Mouse (Mus musculus) liver, embryonic 14.5 days (tissue): ENCODE data around the gene Nat8l. TPM values are rescaled to one million over a fixed set of nuclear protein-coding genes. Genes with fewer than 3 reads are reported as not detected.

ENCODE experiments used
- ATAC-seq: fragments of 200-750 bp; cut with Nextera tagmentation; 2 replicates; pipeline ENCODE4 v1.8.0; 2017; ENCODE audit warnings: moderate number of reproducible peaks, mild to moderate bottlenecking, moderate library complexity; ENCODE audit not compliant: insufficient read depth
- DNase-seq, 3 experiments: peaks; one replicate each; pipeline ENCODE4 v3.0.0-alpha.2; 2012 to 2013; ENCODE audit warnings: low read depth in 3 of 3, low spot score in 3 of 3
- H3K27ac ChIP-seq: fragments of 300-500 bp; sonication (generic); 2 replicates; pipeline ENCODE4 v1.5.1; 2014; ENCODE audit warnings: moderate library complexity, mild to moderate bottlenecking, control low read depth, inconsistent platforms
- H3K27me3 ChIP-seq: fragments of 300-500 bp; sonication (generic); 2 replicates; pipeline ENCODE4 v1.6.1; 2014; ENCODE audit warnings: mild to moderate bottlenecking, low read length, moderate library complexity; ENCODE audit not compliant: control insufficient read depth, insufficient read depth
- H3K36me3 ChIP-seq: fragments of 300-500 bp; sonication (generic); replicated peaks from 2 replicates; pipeline ENCODE4 v1.6.1; 2014; ENCODE audit warnings: low read depth; ENCODE audit not compliant: control insufficient read depth, insufficient read depth
- H3K4me1 ChIP-seq, 2 experiments: fragments of 200-500 bp in 1 of 2; fragments of 300-500 bp in 1 of 2; sonication (generic) in 1 of 2; replicated peaks; 2 replicates each; pipeline ENCODE4 v1.6.1; 2012 to 2014; ENCODE audit warnings: antibody characterized with exemption in 1 of 2, inconsistent platforms in 1 of 2, low read length in 1 of 2; ENCODE audit not compliant: control insufficient read depth in 2 of 2, insufficient read depth in 2 of 2
- H3K4me2 ChIP-seq: fragments of 300-500 bp; sonication (generic); 2 replicates; pipeline ENCODE4 v1.6.1; 2014; ENCODE audit warnings: low read depth, mild to moderate bottlenecking, control low read depth, moderate library complexity
- H3K4me3 ChIP-seq, 2 experiments: fragments of 200-500 bp in 1 of 2; fragments of 300-500 bp in 1 of 2; sonication (generic) in 1 of 2; 2 replicates each; pipeline ENCODE4 v1.5.1; 2012 to 2014; ENCODE audit warnings: low read depth in 2 of 2, low read length in 2 of 2, mild to moderate bottlenecking in 2 of 2, control low read depth in 1 of 2, inconsistent platforms in 1 of 2, moderate library complexity in 1 of 2; ENCODE audit not compliant: insufficient read depth in 1 of 2
- H3K9ac ChIP-seq: fragments of 300-500 bp; sonication (generic); replicated peaks from 2 replicates; pipeline ENCODE4 v1.6.1; 2014; ENCODE audit warnings: mild to moderate bottlenecking, control low read depth, moderate library complexity
- H3K9me3 ChIP-seq: fragments of 300-500 bp; sonication (generic); 2 replicates; pipeline ENCODE4 v1.6.1; 2016; ENCODE audit warnings: low read length, mixed read lengths; ENCODE audit not compliant: control insufficient read depth
- CTCF ChIP-seq: IDR thresholded peaks from 2 replicates; pipeline ENCODE4 v1.5.1; 2016; ENCODE audit warnings: antibody characterized with exemption, low read depth, control low read depth
- EP300 ChIP-seq: IDR thresholded peaks from 2 replicates; pipeline ENCODE4 v1.6.1; 2016; ENCODE audit warnings: antibody characterized with exemption, low read depth
- WGBS: fragments of 180-500 bp; shearing (Covaris S2); extraction: QIAGEN DNeasy Blood & Tissue Kit; methylation state at CpG from one replicate; pipeline ENCODE4 v1.1.7; 2014; ENCODE audit not compliant: insufficient replicate concordance; 5-methylcytosine and 5-hydroxymethylcytosine counted together
- polyA plus RNA-seq, 2 experiments: library from polyadenylated mRNA; depleted of rRNA in 1 of 2; stranded (reverse) in 1 of 2; unstranded in 1 of 2; fragments of >200 nt; fragmentation: Nextera tagmentation in 1 of 2; extraction: Ambion mirVana in 1 of 2; gene quantifications; 2 replicates each; pipeline versions ENCODE4 v1.2.1 to v1.2.3; 2012 to 2014

Gene Nat8l
- polyA plus RNA-seq, 2 experiments = 0.04 to 0.17 TPM

- H3K27ac ChIP-seq = no peak overlapping the region
- DNase-seq = no peak
- WGBS = 60% methylated on average over 20 of the region's 20 CpGs
- H3K27me3 ChIP-seq = peaks cover 50% of the 10 kb centered on the region
- no peak for ATAC-seq
- no peaks in the 10 kb centered on the region for H3K9me3 ChIP-seq
- H3K4me3 ChIP-seq = no peak overlapping the region
- no peak overlapping the region for H3K4me2 ChIP-seq
- H3K4me1 ChIP-seq = no peaks in the 10 kb centered on the region
- TF ChIP-seq CTCF = no peak
- TF ChIP-seq EP300 = no peak
- H3K9ac ChIP-seq = no peak overlapping the region
- H3K36me3 ChIP-seq = no peaks in the 10 kb centered on the region
Measured at GRCm38 (mm10) chr5:33997829-33998504, 2.2 kb downstream of the Nat8l start.

DNA sequence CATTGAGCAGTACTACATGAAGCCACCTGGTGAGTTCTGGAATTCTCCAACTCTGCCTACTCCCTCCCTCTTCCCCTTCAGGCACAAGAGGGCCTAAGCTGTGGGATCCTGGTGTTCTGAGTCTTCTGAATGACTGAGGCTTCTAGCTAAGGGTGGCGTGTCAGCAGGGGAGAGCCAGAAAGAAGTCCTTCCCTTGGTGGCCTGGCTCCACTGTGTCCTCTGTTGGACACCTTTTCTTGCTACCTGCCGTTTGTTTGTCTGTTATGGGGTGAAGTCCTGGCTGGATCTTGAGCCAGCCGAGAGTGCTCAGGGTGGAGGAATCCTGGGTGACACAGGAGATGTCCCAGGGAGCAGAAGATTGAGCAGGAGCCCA lies 2.7 kb downstream of the Nat8l start:
- ATAC-seq = no peak
- H3K27me3 ChIP-seq = peaks cover 50% of the 10 kb centered on the region
- no peak overlapping the region for H3K27ac ChIP-seq
- no peaks in the 10 kb centered on the region for H3K4me1 ChIP-seq
- no peak for DNase-seq
- TF ChIP-seq CTCF (no peak), EP300 (no peak)
- no peak overlapping the region for H3K9ac ChIP-seq
- no peaks in the 10 kb centered on the region for H3K36me3 ChIP-seq
- H3K4me3 ChIP-seq = no peak overlapping the region
- H3K9me3 ChIP-seq = no peaks in the 10 kb centered on the region
- WGBS = 56% methylated on average over 3 of the region's 3 CpGs
- no peak overlapping the region for H3K4me2 ChIP-seq

DNA sequence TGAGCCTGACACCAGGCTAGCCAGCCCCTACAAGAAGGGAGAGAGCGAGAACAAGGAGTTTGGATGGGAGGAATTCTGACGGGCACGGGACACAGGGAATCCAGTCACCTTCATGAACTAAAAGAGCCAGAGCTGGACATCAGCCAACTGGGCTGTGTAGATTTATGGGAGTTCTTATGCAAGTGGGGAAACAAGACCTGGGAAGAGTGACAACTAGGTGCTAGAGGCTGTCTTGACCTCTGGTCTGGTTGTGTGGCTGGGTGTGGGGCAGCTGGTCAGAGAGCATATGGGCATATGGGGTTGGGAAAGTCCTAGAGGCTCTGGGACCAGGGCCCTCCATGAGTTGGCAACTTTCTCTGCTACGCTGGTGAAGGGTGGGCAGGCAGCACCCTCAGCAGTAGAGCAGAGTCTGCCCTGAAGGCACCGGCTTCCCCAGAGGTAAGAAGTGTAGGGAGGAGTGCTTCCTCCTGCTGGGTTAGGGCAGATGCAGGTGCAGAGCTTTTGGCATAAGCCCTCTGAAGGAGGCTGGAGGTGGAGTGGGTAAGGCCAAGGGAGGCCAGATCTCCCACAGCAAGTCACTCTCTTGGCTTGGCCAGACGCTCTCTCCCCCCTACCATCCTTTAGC lies 3.8 kb downstream of the Nat8l start:
- Histone ChIP-seq H3K4me3 (no peak overlapping the region), H3K4me2 (no peak overlapping the region), H3K27ac (no peak overlapping the region), H3K27me3 (peaks cover 47% of the 10 kb centered on the region), H3K9me3 (no peaks in the 10 kb centered on the region), H3K9ac (no peak overlapping the region), H3K4me1 (no peaks in the 10 kb centered on the region), H3K36me3 (no peaks in the 10 kb centered on the region)
- ATAC-seq (no peak), DNase-seq (no peak)
- 59% methylated on average over 6 of the region's 6 CpGs for whole genome bisulfite sequencing
- TF ChIP-seq EP300 (no peak), CTCF (no peak)

DNA sequence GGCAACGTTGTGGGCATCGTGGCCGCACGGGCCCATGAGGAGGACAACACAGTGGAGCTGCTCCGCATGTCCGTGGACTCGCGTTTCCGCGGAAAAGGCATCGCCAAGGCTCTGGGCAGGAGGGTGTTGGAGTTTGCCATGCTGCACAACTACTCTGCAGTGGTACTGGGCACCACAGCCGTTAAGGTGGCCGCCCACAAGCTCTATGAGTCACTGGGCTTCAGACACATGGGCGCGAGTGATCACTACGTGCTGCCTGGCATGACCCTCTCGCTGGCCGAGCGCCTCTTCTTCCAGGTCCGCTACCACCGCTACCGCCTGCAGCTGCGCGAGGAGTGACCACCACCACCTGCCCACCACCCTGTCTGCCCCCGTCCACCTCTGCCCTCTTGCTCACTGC lies 5.0 kb downstream of the Nat8l start:
- WGBS = 79% methylated on average over 25 of the region's 25 CpGs
- H3K4me1 ChIP-seq = no peaks in the 10 kb centered on the region
- peaks cover 35% of the 10 kb centered on the region for H3K27me3 ChIP-seq
- no peak overlapping the region for H3K4me3 ChIP-seq
- no peaks in the 10 kb centered on the region for H3K36me3 ChIP-seq
- no peak for TF ChIP-seq EP300
- TF ChIP-seq CTCF = no peak
- DNase-seq (no peak), ATAC-seq (no peak)
- H3K4me2 ChIP-seq = no peak overlapping the region
- H3K9ac ChIP-seq = no peak overlapping the region
- no peak overlapping the region for H3K27ac ChIP-seq
- no peaks in the 10 kb centered on the region for H3K9me3 ChIP-seq

DNA sequence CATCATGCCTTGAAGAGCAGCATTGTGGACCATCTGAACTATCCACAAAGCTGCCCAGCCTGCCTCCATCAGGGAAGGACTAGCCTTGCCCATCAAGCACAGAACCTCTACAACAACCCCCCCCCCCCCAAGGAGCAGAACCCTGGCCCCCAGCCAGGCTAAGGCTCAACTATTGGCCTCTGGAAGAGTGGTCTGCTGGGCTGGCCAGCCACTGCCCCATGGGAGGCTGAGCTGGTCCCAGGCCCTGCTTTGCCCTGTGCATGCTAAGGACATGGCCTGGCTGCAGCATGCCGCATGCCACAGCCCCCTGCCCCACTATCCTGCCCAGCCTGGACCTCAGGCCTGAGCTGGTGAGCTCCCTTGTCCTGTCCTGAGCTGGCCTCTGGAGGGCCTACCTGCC lies 5.6 kb downstream of the Nat8l start:
- Histone ChIP-seq H3K4me3 (no peak overlapping the region), H3K27me3 (peaks cover 29% of the 10 kb centered on the region), H3K9ac (no peak overlapping the region), H3K9me3 (no peaks in the 10 kb centered on the region), H3K4me1 (no peaks in the 10 kb centered on the region), H3K36me3 (no peaks in the 10 kb centered on the region), H3K4me2 (no peak overlapping the region), H3K27ac (no peak overlapping the region)
- ATAC-seq = no peak
- TF ChIP-seq EP300 (no peak), CTCF (no peak)
- WGBS = 79% methylated on average over 1 of the region's 1 CpGs
- no peak for DNase-seq
